In genomic region chr19:4283653-4284052, GRCm38 (mm10) we compare ENCODE assay signal across 8 mouse cellular contexts. TPM values are rescaled to one million over a fixed set of nuclear protein-coding genes. Genes with fewer than 3 reads are reported as not detected.
DNase-seq lines count a peak whose midpoint lies in the region; ATAC-seq and TF ChIP-seq lines count a peak whose summit lies in the region.

No protein-coding gene starts in this region.

- ATAC-seq in kidney, embryonic 16.5 days (ENCODE audit: low FRiP score, low TSS enrichment), result no peak
- ATAC-seq in hindbrain, embryonic 16.5 days, result no peak
- no peak for ATAC-seq in midbrain, postnatal 0 days (ENCODE audit: low FRiP score)

- DNase-seq in kidney, adult 8-10 months, result no peak
- DNase-seq in brain, adult 2 months (ENCODE audit: low read depth, low spot score), result peak; percentile 31
- peak; percentile 8 for DNase-seq in midbrain, postnatal 0 days (ENCODE audit: low spot score)
- DNase-seq in spleen, adult 18-20 months, result no peak
- no peak for DNase-seq in adrenal gland, adult 18-20 months (ENCODE audit: low spot score in 2 of 2)
- DNase-seq in urinary bladder, postnatal 10 days (ENCODE audit: low spot score), result no peak

- no peaks in the 10 kb centered on the region for H3K27me3 ChIP-seq in kidney, embryonic 16.5 days (ENCODE audit: insufficient read depth, low read length)
- H3K27me3 ChIP-seq in hindbrain, embryonic 16.5 days (replicated peaks; ENCODE audit: control insufficient read depth, insufficient read depth, low read length), result no peaks in the 10 kb centered on the region
- H3K27me3 ChIP-seq in midbrain, postnatal 0 days (ENCODE audit: insufficient read depth, low read length), result no peaks in the 10 kb centered on the region

- peaks cover 9% of the 10 kb centered on the region; the same call in 1 of the 2 replicates for H3K4me1 ChIP-seq in kidney, embryonic 16.5 days (ENCODE audit: insufficient read depth, low read length)
- H3K4me1 ChIP-seq in hindbrain, embryonic 16.5 days (ENCODE audit: control insufficient read depth, insufficient read depth, low read depth, low read length), result peaks cover 17% of the 10 kb centered on the region
- peaks cover 8% of the 10 kb centered on the region for H3K4me1 ChIP-seq in midbrain, postnatal 0 days (ENCODE audit: insufficient read depth, low read length)

- peak overlapping the region; percentile 79 for H3K4me2 ChIP-seq in kidney, embryonic 16.5 days (replicated peaks; ENCODE audit: low read depth, low read length)
- peak overlapping the region; percentile 75 for H3K4me2 ChIP-seq in hindbrain, embryonic 16.5 days (ENCODE audit: low read length)
- peak overlapping the region; percentile 67 for H3K4me2 ChIP-seq in midbrain, postnatal 0 days (ENCODE audit: low read depth, low read length, poor library complexity, severe bottlenecking)

- H3K9me3 ChIP-seq in kidney, embryonic 16.5 days (ENCODE audit: low read length), result peaks cover 4% of the 10 kb centered on the region; the same call in 1 of the 2 replicates
- H3K9me3 ChIP-seq in hindbrain, embryonic 16.5 days (ENCODE audit: control insufficient read depth, low read length), result peaks cover 2% of the 10 kb centered on the region
- no peaks in the 10 kb centered on the region for H3K9me3 ChIP-seq in midbrain, postnatal 0 days (ENCODE audit: low read length)

- H3K36me3 ChIP-seq in kidney, embryonic 16.5 days (ENCODE audit: insufficient read depth, low read length), result peaks cover 34% of the 10 kb centered on the region
- H3K36me3 ChIP-seq in hindbrain, embryonic 16.5 days (ENCODE audit: control insufficient read depth, insufficient read depth, low read length), result peaks cover 33% of the 10 kb centered on the region
- H3K36me3 ChIP-seq in midbrain, postnatal 0 days (ENCODE audit: insufficient read depth, low read length), result peaks cover 38% of the 10 kb centered on the region

- TF ChIP-seq CTCF in midbrain, postnatal 0 days (IDR thresholded peaks at IDR 0.05), result no peak

- H3K4me3 ChIP-seq in kidney, embryonic 16.5 days (ENCODE audit: low read length), result peak overlapping the region; percentile 65
- H3K4me3 ChIP-seq in hindbrain, embryonic 16.5 days (ENCODE audit: low read length), result peak overlapping the region; percentile 72
- peak overlapping the region; percentile 69 for H3K4me3 ChIP-seq in midbrain, postnatal 0 days (ENCODE audit: low read depth, low read length)

- H3K27ac ChIP-seq in kidney, embryonic 16.5 days (ENCODE audit: low read length), result peak overlapping the region; percentile 31; the same call in 1 of the 2 replicates
- H3K27ac ChIP-seq in hindbrain, embryonic 16.5 days (ENCODE audit: low read depth, low read length), result peak overlapping the region; percentile 85
- H3K27ac ChIP-seq in midbrain, postnatal 0 days (ENCODE audit: low read depth, low read length), result peak overlapping the region; percentile 86

- WGBS in kidney, embryonic 16.5 days, result 46% methylated on average over 7 of the region's 7 CpGs
- 47% methylated on average over 7 of the region's 7 CpGs for WGBS in hindbrain, embryonic 16.5 days
- 40% methylated on average over 7 of the region's 7 CpGs for WGBS in midbrain, postnatal 0 days

- peak overlapping the region; percentile 75 for H3K9ac ChIP-seq in kidney, embryonic 16.5 days (replicated peaks; ENCODE audit: low read length)
- peak overlapping the region; percentile 91 for H3K9ac ChIP-seq in hindbrain, embryonic 16.5 days (ENCODE audit: low read depth, low read length)
- peak overlapping the region; percentile 84; the same call in 1 of the 2 replicates for H3K9ac ChIP-seq in midbrain, postnatal 0 days (replicated peaks; ENCODE audit: low read length, poor library complexity, severe bottlenecking)

RNA-seq across cellular contexts. Expression of gene Ankrd13d, which starts 0.7 kb away (rescaled TPM):
- 7.4 and 9.0 TPM in 2 replicates for polyA plus RNA-seq in kidney, embryonic 16.5 days (2015; fragmentation: Nextera tagmentation; extraction: Ambion mirVana)
- 69.0 and 85.3 TPM in 2 replicates for polyA plus RNA-seq in hindbrain, embryonic 16.5 days (2015; fragmentation: Nextera tagmentation; extraction: Ambion mirVana)
- total RNA-seq in midbrain, postnatal 0 days (2014; rRNA removed), result 92.2 and 106 TPM in 2 replicates
- 79.1 and 84.8 TPM in 2 replicates for polyA plus RNA-seq in midbrain, postnatal 0 days (2015; fragmentation: Nextera tagmentation; extraction: Ambion mirVana)
- total RNA-seq in adrenal gland, adult 18-20 months (2021), result 1 to 10 TPM; 3.2 to 5.0 TPM

RNA-seq across cellular contexts. Expression of gene Ssh3, which starts 14.7 kb away (rescaled TPM):
- 22.9 and 24.3 TPM in 2 replicates for polyA plus RNA-seq in kidney, embryonic 16.5 days (2015; fragmentation: Nextera tagmentation; extraction: Ambion mirVana)
- 19.9 and 21.2 TPM in 2 replicates for polyA plus RNA-seq in hindbrain, embryonic 16.5 days (2015; fragmentation: Nextera tagmentation; extraction: Ambion mirVana)
- total RNA-seq in midbrain, postnatal 0 days (2014; rRNA removed), result 40.6 and 67.7 TPM in 2 replicates
- 18.6 and 20.7 TPM in 2 replicates for polyA plus RNA-seq in midbrain, postnatal 0 days (2015; fragmentation: Nextera tagmentation; extraction: Ambion mirVana)
- 10 to 100 TPM; 23.7 to 31.6 TPM for total RNA-seq in adrenal gland, adult 18-20 months (2021)

RNA-seq across cellular contexts. Expression of gene Grk2, which starts 22.4 kb away (rescaled TPM):
- 15.9 and 20.0 TPM in 2 replicates for polyA plus RNA-seq in kidney, embryonic 16.5 days (2015; fragmentation: Nextera tagmentation; extraction: Ambion mirVana)
- polyA plus RNA-seq in hindbrain, embryonic 16.5 days (2015; fragmentation: Nextera tagmentation; extraction: Ambion mirVana), result 27.3 and 28.3 TPM in 2 replicates
- 152 and 257 TPM in 2 replicates for total RNA-seq in midbrain, postnatal 0 days (2014; rRNA removed)
- 27.0 and 29.6 TPM in 2 replicates for polyA plus RNA-seq in midbrain, postnatal 0 days (2015; fragmentation: Nextera tagmentation; extraction: Ambion mirVana)
- total RNA-seq in adrenal gland, adult 18-20 months (2021), result 10 to 100 TPM; 55.9 to 62.9 TPM

RNA-seq across cellular contexts. Expression of gene Pold4, which starts 52.0 kb away (rescaled TPM):
- 34.2 and 36.3 TPM in 2 replicates for polyA plus RNA-seq in kidney, embryonic 16.5 days (2015; fragmentation: Nextera tagmentation; extraction: Ambion mirVana)
- polyA plus RNA-seq in hindbrain, embryonic 16.5 days (2015; fragmentation: Nextera tagmentation; extraction: Ambion mirVana), result 21.3 and 24.0 TPM in 2 replicates
- 20.9 and 37.7 TPM in 2 replicates for total RNA-seq in midbrain, postnatal 0 days (2014; rRNA removed)
- 20.8 and 26.8 TPM in 2 replicates for polyA plus RNA-seq in midbrain, postnatal 0 days (2015; fragmentation: Nextera tagmentation; extraction: Ambion mirVana)
- total RNA-seq in adrenal gland, adult 18-20 months (2021), result 10 to 100 TPM; 41.0 to 44.4 TPM

Comparison
In these comparisons a context has a peak if more than half of its experiments do, and no peak if none do; other contexts are left out.
1. H3K27ac ChIP-seq: peak in every context shown above with its lines; median percentile 86 in midbrain, postnatal 0 days; 85 in hindbrain, embryonic 16.5 days; 31 in kidney, embryonic 16.5 days.
2. DNase-seq: peak in brain, adult 2 months (single experiment) and midbrain, postnatal 0 days (single experiment); none in kidney, adult 8-10 months (0 of 2), spleen, adult 18-20 months (0 of 2), adrenal gland, adult 18-20 months (0 of 2) and urinary bladder, postnatal 10 days (single experiment).
3. Peak in every context shown above with its lines, with median percentiles within 50 percentile points of each other: H3K4me2 ChIP-seq, H3K4me3 ChIP-seq and H3K9ac ChIP-seq.